Mouse (Mus musculus): ENCODE measurements around the gene Fam71e1.

DNA sequence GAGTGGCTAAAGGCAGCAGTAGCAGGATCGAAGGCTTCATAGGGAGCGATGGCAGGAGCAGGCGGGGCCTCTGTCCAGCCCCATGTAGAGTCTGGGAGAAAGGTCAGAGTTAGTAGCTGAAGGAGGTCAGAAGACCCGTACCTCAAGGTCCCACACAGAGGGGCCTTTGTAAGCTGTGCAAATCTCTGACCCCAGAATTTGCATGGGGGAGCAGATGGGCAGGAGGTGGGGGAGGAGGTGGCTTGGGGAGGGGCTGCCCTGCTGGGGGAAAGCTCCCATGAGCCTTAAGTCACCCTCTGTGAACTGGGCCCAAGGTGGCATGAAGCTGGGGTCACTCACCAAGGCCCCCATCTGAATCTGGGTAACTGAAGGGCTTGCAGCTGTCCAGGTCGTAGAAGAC is 33.1 kb downstream of the Fam71e1 start:
- TF ChIP-seq CTCF (conservative IDR thresholded peaks at IDR 0.05; ENCODE audit: low read length) (no peak), POU5F1 (IDR thresholded peaks at IDR 0.05; ENCODE audit: borderline replicate concordance, low read length) (no peak)
